Mouse (Mus musculus): ENCODE measurements around the gene Mfsd10.
"Not testable (repeated sequence)": the region's sequence is repeated elsewhere in the genome, so short reads cannot be mapped to it uniquely, and the experiment has no call there.

Mfsd10 gene

DNA sequence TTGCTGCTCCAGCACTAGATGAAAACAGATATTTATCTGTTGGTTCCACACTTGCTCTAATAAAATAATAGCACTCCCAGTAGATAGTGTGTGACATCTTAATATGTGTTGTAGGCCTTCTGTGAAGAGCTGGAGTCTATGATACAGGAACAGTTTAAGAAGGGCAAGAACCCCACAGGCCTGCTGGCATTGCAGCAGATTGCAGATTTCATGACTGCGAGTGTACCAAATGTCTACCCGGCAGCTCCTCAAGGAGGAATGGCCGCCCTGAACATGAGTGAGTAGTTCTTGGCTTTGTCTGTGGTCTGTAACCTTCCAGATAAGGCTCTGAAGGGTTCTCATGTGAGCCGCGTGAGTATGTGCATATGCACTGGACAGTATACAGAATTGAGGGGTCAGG is 32.4 kb downstream of the Mfsd10 start:
- DNase-seq (ENCODE audit: low spot score in 2 of 2): no peak

DNA sequence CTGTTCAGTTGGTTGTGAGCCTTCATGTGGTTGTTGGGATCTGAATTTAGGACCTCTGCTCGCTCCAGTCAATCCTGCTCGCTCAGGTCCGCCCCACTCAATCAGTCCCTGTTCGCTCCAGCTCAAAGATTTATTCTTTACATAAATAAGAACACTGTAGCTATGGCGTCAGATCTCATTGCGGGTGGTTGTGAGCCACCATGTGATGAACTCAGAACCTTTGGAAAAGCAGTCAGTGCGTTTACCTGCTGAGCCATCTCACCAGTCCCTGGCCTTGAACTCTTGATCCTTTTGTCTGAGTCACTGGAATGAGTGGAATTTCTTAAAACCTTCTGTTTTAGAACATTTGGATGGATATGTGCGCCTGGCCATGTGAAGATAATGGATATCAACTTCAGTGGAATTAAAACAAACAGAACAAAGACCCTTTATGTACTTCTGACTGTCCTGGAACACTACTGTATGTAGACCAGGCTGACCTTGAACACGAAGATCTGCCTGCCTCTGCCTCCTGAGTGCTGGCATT is 43.7 kb downstream of the Mfsd10 start:
- DNase-seq (ENCODE audit: low spot score in 2 of 2): no peak

DNA sequence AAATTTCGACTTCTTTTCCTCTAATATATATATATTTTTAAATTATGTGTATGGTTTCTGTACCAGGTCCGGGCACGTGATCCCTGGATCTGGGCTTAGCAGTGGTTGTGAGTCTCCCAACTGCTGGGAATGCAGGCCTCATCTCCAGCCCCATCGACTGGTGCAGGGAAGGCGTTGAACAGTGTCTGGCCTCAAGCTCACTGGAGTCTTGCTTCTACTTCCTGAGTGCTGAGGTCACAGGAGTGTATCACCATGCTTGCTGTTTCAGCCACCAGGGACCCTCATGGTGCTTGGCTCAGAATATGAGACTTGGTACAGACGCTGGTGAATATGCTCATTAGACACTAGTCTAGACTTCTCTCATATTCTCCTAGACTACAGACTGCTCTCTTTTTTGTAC is 44.3 kb downstream of the Mfsd10 start:
- DNase-seq (ENCODE audit: low spot score in 2 of 2): no peak

DNA sequence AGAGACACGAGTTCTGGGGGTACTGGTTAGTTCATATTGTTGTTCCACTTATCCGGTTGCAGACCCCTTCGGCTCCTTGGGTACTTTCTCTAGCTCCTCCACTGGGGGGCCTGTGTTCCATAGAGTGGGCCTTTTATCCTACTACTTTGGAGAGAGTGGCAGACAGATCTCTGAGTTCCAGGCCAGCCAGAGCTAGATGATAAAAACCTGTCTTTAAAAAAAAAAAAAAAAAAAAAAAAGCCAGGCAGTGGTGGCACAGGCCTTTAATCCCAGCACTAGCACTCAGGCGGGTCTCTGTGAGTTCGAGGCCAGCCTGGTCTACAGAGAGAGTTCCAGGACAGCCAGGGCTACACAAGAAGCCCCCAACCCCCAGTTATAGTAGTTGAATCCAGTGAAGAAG is 44.8 kb downstream of the Mfsd10 start:
- DNase-seq (ENCODE audit: low spot score in 2 of 2): not testable (repeated sequence)

DNA sequence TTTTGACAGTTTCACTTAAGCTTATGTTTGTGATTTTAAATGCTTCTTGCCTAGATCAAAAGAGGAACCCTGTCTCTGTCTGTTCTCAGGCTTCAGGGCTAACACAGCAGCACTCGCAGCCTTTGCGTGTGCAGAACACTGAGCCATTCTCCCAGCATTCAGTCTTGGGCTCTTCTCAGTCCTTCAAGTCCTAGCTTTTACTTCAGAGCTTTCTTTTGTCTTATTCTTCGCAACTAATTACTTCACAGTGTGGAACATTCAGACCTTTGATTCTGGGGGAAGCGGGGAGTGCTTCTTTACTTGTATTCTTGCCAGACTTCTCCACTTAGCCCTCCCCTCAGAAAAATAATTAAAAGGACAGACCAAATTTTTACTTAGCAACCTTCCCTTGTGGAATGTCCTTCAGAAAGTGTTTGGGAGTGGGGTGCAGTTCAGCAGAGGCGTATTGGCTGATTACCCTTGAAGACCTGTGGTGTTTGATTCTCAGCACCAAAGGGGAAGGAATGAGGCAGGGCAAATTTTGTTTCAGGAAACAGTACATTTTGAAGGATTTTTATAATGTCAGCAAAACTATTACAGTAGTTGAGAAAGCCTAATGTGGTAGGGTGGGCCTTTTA is 45.5 kb downstream of the Mfsd10 start:
- DNase-seq (ENCODE audit: low spot score in 2 of 2): no peak

DNA sequence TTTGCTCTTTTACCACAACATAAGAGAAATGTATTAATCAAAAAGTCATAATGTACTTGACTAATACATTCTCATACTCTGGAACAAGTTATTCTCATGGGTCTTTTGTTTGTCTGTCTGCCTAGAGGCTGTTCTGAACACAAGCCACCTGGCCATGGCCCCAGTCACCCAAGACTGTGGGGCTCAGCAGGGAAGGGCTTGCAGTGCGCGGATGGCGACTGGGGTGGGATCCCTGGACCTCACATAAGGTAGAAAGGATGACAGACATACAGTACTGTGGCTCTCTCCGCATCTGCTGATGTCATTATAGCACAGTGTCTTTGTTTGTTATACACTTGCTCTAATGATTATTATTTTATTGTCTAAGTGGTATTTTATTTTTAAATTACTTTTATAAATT is 46.3 kb downstream of the Mfsd10 start:
- no peak for DNase-seq (ENCODE audit: low spot score in 2 of 2)

DNA sequence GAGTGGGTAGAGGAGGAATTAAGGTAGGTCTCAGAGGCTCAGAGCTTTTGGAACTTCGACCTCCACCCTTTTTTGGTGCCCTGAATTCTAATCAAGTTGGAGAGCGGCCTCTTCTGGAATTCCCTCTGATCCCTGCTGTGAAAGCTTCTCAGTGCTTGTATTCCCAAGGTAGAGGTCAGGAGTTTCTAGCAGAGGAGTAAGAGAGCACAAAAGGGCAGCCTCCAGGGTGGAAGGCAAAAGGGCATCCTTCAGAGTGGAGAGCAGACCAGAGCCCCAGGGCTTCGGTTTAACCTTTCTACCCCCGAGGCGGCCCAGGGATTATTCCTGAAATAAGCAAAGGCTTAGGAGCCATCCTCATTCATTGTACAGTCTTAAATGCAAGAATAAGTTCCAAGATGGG is 47.0 kb downstream of the Mfsd10 start:
- DNase-seq (ENCODE audit: low spot score in 2 of 2): no peak

DNA sequence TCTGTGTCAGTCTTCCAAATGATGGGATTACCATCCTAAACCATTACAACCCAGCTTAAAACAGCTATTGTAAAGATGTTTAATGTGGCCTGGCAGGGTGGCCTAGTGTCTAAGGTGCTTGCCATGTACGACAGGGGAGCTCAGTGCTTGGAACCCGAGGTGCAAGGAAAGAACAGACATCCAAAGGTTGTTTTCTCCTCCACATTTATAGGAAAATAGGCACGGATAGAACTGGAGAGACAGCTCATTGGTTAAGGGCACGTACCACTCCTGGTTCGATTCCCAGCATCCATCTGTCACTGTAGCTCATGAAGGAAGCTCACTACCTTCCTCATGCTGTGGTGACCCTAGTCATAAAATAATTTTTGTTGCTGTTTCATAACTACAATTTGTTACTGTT is 49.1 kb downstream of the Mfsd10 start:
- DNase-seq (ENCODE audit: low spot score in 2 of 2): no peak

DNA sequence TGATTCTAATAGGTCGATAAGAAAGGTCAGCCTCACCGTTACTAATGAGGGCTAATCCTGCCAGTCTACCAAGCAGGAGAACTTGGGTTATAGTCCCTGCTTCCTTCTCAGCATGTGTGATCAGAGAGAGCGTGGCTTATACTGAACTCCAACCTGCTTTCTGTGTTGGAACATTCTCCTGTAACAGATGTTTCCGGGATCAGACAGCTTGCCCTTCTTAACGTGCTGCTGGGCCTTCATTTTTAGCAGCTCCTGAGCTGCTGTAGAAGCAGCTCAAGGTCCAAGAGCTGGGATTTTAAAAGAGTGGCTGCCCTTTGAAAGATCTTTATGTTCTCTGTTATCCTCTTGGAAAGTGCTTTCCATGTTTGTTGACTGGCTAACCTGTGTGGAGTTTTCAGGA is 51.8 kb downstream of the Mfsd10 start:
- no peak for DNase-seq (ENCODE audit: low spot score in 2 of 2)

All from cerebellum, postnatal 4 days (tissue).